Mouse (Mus musculus): ENCODE measurements around the gene Gm45337. TPM values are rescaled to one million over a fixed set of nuclear protein-coding genes. Genes with fewer than 3 reads are reported as not detected.

The Gm45337 gene
- polyA plus RNA-seq (2014; fragmentation: Illumina TruSeq; extraction: RNeasy Lipid Tissue Mini Kit (QIAGEN cat#74804); ENCODE audit: low read depth, low replicate concordance) = not detected

DNA sequence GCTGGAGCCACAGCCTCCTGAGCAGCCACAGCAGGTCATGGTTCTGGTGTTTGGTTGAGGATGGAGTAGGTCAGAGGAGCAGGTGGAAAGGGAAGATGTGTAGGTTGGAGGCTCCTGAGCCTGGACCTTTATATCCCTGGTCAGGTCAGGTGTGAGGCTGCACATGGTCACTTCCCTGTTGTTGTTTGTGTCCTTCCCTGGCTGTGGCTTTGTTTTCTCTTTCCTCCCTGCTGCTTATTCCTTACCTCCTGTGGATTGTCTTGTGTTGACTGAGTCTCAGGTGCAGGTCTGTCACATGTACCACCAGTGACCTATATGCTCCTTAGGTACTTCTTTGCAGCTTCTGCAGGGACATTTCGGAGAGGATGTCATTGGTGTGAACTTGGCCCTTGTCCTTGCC lies at the start of gene Gm45337:
TSS of gene Gm45337 (minus strand) at position 101 of the 400 bp plus-strand sequence.

DNA sequence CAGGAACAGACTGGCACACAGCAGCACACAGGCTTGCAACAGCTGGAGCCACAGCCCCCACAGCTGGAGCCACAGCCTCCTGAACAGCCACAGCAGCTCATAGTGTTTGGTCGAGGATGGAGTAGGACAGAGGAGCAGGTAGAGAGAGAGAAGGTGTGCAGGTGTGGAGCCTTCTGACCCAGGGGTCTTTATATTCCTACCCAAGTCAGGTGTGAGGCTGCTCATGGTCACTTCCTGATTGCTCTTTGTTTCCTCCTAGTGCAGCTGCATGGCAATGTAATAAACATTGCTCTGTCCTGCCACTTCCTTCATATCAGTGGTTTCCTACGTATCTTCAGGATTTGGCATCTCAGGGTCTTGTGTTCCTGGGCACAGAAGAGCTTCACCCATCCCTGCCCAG lies 45.9 kb upstream of the Gm45337 start, which contains the start of gene Gm10153:
TSS of gene Gm10153 (minus strand) at position 101 of the 400 bp plus-strand sequence.

DNA sequence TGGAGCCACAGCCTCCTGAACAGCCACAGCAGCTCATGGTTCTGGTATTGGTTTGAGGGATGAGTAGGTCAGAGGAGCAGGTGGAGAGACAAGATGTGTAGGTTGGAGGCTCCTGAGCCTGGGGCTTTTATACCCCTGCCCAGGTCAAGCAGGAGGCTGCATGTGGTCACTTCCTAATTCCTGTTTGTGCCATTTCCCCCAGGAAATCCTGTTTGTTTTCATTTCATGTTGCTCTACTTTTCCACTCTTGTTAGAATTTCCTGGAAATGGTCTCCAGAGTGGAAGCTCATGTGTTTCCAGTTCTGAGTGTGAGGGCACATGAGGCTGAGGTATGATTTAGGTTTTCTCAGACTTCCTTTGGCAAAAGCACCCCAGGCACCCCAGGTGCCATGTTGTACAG lies 31.5 kb upstream of the Gm45337 start, which contains the start of gene Krtap5-2:
TSS of gene Krtap5-2 (minus strand) at position 101 of the 400 bp plus-strand sequence.

DNA sequence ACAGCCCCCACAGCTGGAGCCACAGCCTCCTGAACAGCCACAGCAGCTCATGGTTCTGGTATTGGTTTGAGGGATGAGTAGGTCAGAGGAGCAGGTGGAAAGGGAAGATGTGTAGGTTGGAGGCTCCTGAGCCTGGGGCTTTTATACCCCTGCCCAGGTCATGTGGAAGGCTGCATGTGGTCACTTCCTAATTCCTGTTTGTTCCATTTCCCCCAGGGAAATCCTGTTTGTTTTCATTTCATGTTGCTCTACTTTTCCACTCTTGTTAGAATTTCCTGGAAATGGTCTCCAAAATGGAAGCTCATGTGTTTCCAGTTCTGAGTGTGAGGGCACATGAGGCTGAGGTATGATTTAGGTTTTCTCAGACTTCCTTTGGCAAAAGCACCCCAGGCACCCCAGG lies 21.2 kb upstream of the Gm45337 start, which contains the start of gene Gm4553:
TSS of gene Gm4553 (minus strand) at position 101 of the 400 bp plus-strand sequence.

DNA sequence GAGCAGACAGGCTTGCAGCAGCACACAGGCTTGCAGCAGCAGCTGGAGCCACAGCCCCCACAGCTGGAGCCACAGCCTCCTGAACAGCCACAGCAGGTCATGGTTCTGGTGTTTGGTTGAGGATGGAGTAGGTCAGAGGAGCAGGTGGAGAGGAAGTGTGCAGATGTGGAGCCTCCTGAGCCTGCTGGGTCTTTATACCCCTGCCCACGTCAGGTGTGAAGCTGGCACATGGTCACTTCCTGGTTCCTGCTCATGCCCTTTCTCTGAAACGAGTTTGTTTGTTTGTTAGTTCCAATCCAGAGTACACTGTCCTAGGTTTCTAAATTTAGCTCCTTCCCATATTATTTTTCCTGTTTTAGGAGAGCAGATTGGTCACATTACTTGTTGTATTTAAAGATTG lies 12.6 kb upstream of the Gm45337 start, which contains the start of gene Gm29735:
TSS of gene Gm29735 (minus strand) at position 101 of the 400 bp plus-strand sequence.

DNA sequence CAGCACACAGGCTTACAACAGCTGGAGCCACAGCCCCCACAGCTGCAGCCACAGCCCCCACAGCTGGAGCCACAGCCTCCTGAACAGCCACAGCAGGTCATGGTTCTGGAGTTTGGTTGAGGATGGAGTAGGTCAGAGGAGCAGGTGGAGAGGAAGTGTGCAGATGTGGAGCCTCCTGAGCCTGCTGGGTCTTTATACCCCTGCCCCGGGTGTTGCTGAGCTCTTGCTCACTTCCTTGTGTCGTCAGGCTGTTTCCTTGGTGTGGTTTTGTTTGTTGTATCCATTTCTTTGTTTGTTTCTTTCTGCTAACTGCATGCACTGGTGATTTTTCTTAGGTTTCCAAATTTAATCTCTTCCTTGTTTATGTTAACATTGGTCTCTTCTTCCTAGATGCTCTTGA lies 8.5 kb downstream of the Gm45337 start, which contains the start of gene Gm39115:
TSS of gene Gm39115 (minus strand) at position 101 of the 400 bp plus-strand sequence.

DNA sequence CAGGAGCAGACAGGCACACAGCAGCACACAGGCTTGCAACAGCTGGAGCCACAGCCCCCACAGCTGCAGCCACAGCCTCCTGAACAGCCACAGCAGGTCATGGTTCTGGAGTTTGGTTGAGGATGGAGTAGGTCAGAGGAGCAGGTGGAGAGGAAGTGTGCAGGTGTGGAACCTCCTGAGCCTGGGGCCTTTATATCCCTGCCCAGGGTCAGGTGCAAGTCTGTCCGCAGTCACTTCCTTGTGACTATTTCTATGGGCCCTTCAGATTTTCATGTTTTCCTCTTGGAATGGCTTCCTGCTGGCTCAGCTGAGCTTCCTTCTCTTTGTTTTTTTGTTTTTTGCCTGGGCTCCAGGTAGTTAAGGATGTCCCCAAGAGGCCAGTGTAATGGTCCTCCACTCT lies 23.8 kb downstream of the Gm45337 start, which contains the start of gene Gm45618:
TSS of gene Gm45618 (minus strand) at position 101 of the 400 bp plus-strand sequence.

DNA sequence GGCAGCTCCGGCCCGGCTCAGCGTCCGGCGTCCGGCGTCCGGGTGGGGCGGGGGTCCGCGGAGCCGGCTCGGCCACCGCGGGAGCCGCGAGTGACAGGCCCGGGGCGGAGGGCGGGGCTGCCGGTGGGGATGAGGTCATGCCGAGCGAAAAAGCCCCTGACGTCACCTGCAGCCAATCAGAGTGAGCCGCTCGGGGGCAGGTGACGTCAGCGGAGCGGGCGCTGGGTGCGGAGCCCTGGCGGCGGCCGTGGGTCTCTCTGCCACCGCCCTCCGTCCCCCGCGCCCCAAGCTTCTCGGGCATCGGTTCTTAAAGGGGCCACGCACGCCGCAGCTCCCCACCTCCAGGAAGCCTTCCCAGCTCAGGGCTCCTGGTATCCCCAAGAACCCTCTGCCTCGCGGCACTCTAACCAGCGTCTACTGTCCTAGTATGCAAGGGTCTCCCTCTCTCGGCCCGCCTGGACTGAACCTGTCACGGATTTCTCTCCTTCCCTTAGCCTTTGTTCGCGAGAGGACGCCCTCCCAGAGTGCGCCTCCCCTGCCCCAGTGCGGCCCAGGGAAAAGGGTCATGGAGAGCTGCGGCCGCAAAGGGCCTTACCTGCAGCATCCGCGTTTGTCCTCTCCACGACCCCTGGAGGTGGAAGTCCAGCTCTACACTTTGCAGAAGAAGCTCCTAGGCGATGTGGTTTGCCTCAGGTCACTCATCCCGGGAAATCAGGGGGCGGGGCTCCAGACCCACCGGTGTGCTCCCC lies 49.0 kb downstream of the Gm45337 start, which contains the start of gene Dusp8:
TSS of gene Dusp8 (minus strand) at position 661 of the 749 bp plus-strand sequence.

Other genes starting within 250 kb of the Gm45337 start
- 55.3 TPM for gene Tollip, start 226.1 kb downstream of the Gm45337 start, polyA plus RNA-seq (2014; fragmentation: Illumina TruSeq; extraction: RNeasy Lipid Tissue Mini Kit (QIAGEN cat#74804); ENCODE audit: low read depth, low replicate concordance)
- 0.35 TPM for gene Brsk2, start 194.9 kb downstream of the Gm45337 start, polyA plus RNA-seq (2014; fragmentation: Illumina TruSeq; extraction: RNeasy Lipid Tissue Mini Kit (QIAGEN cat#74804); ENCODE audit: low read depth, low replicate concordance)
- 13.5 TPM for gene Mob2, start 83.5 kb downstream of the Gm45337 start, polyA plus RNA-seq (2014; fragmentation: Illumina TruSeq; extraction: RNeasy Lipid Tissue Mini Kit (QIAGEN cat#74804); ENCODE audit: low read depth, low replicate concordance)
- gene Dusp8, start 48.8 kb downstream of the Gm45337 start, polyA plus RNA-seq (2014; fragmentation: Illumina TruSeq; extraction: RNeasy Lipid Tissue Mini Kit (QIAGEN cat#74804); ENCODE audit: low read depth, low replicate concordance) = 2.4 TPM
- gene Gm45618, start 23.9 kb downstream of the Gm45337 start, polyA plus RNA-seq (2014; fragmentation: Illumina TruSeq; extraction: RNeasy Lipid Tissue Mini Kit (QIAGEN cat#74804); ENCODE audit: low read depth, low replicate concordance) = not detected
- not detected for gene Gm39115, start 8.6 kb downstream of the Gm45337 start, polyA plus RNA-seq (2014; fragmentation: Illumina TruSeq; extraction: RNeasy Lipid Tissue Mini Kit (QIAGEN cat#74804); ENCODE audit: low read depth, low replicate concordance)
- not detected for gene Gm29735, start 12.5 kb upstream of the Gm45337 start, polyA plus RNA-seq (2014; fragmentation: Illumina TruSeq; extraction: RNeasy Lipid Tissue Mini Kit (QIAGEN cat#74804); ENCODE audit: low read depth, low replicate concordance)
- not detected for gene Gm4553, start 21.1 kb upstream of the Gm45337 start, polyA plus RNA-seq (2014; fragmentation: Illumina TruSeq; extraction: RNeasy Lipid Tissue Mini Kit (QIAGEN cat#74804); ENCODE audit: low read depth, low replicate concordance)
- gene Krtap5-2, start 31.4 kb upstream of the Gm45337 start, polyA plus RNA-seq (2014; fragmentation: Illumina TruSeq; extraction: RNeasy Lipid Tissue Mini Kit (QIAGEN cat#74804); ENCODE audit: low read depth, low replicate concordance) = not detected
- not detected for gene Gm10153, start 45.8 kb upstream of the Gm45337 start, polyA plus RNA-seq (2014; fragmentation: Illumina TruSeq; extraction: RNeasy Lipid Tissue Mini Kit (QIAGEN cat#74804); ENCODE audit: low read depth, low replicate concordance)
- gene Krtap5-3, start 56.8 kb upstream of the Gm45337 start, polyA plus RNA-seq (2014; fragmentation: Illumina TruSeq; extraction: RNeasy Lipid Tissue Mini Kit (QIAGEN cat#74804); ENCODE audit: low read depth, low replicate concordance) = not detected
- not detected for gene Gm7579, start 67.3 kb upstream of the Gm45337 start, polyA plus RNA-seq (2014; fragmentation: Illumina TruSeq; extraction: RNeasy Lipid Tissue Mini Kit (QIAGEN cat#74804); ENCODE audit: low read depth, low replicate concordance)
- not detected for gene Krtap5-5, start 85.4 kb upstream of the Gm45337 start, polyA plus RNA-seq (2014; fragmentation: Illumina TruSeq; extraction: RNeasy Lipid Tissue Mini Kit (QIAGEN cat#74804); ENCODE audit: low read depth, low replicate concordance)
- gene Gm40460, start 96.5 kb upstream of the Gm45337 start, polyA plus RNA-seq (2014; fragmentation: Illumina TruSeq; extraction: RNeasy Lipid Tissue Mini Kit (QIAGEN cat#74804); ENCODE audit: low read depth, low replicate concordance) = not detected
- gene Gm2431, start 113.7 kb upstream of the Gm45337 start, polyA plus RNA-seq (2014; fragmentation: Illumina TruSeq; extraction: RNeasy Lipid Tissue Mini Kit (QIAGEN cat#74804); ENCODE audit: low read depth, low replicate concordance) = not detected
- not detected for gene Gm4559, start 129.8 kb upstream of the Gm45337 start, polyA plus RNA-seq (2014; fragmentation: Illumina TruSeq; extraction: RNeasy Lipid Tissue Mini Kit (QIAGEN cat#74804); ENCODE audit: low read depth, low replicate concordance)
- gene Krtap5-1, start 152.5 kb upstream of the Gm45337 start, polyA plus RNA-seq (2014; fragmentation: Illumina TruSeq; extraction: RNeasy Lipid Tissue Mini Kit (QIAGEN cat#74804); ENCODE audit: low read depth, low replicate concordance) = not detected
- not detected for gene Krtap5-4, start 158.9 kb upstream of the Gm45337 start, polyA plus RNA-seq (2014; fragmentation: Illumina TruSeq; extraction: RNeasy Lipid Tissue Mini Kit (QIAGEN cat#74804); ENCODE audit: low read depth, low replicate concordance)
- gene Ifitm10, start 229.1 kb upstream of the Gm45337 start, polyA plus RNA-seq (2014; fragmentation: Illumina TruSeq; extraction: RNeasy Lipid Tissue Mini Kit (QIAGEN cat#74804); ENCODE audit: low read depth, low replicate concordance) = not detected
- 31.1 TPM for gene Gm49369, start 238.1 kb upstream of the Gm45337 start, polyA plus RNA-seq (2014; fragmentation: Illumina TruSeq; extraction: RNeasy Lipid Tissue Mini Kit (QIAGEN cat#74804); ENCODE audit: low read depth, low replicate concordance)
- gene Ctsd, start 243.4 kb upstream of the Gm45337 start, polyA plus RNA-seq (2014; fragmentation: Illumina TruSeq; extraction: RNeasy Lipid Tissue Mini Kit (QIAGEN cat#74804); ENCODE audit: low read depth, low replicate concordance) = 97.6 TPM